Mouse (Mus musculus) ovary, adult 18-20 months (tissue): ENCODE data around the gene Helz.
A peak's percentile ranks its signal among the peaks of the same experiment; 100 is the strongest.
"Not testable (repeated sequence)": the region's sequence is repeated elsewhere in the genome, so short reads cannot be mapped to it uniquely, and the experiment has no call there.

Experiments
- DNase-seq: peaks from one replicate; pipeline ENCODE4 v3.0.0; 2022; ENCODE audit warnings: low spot score, mixed read lengths

The Helz gene

DNA sequence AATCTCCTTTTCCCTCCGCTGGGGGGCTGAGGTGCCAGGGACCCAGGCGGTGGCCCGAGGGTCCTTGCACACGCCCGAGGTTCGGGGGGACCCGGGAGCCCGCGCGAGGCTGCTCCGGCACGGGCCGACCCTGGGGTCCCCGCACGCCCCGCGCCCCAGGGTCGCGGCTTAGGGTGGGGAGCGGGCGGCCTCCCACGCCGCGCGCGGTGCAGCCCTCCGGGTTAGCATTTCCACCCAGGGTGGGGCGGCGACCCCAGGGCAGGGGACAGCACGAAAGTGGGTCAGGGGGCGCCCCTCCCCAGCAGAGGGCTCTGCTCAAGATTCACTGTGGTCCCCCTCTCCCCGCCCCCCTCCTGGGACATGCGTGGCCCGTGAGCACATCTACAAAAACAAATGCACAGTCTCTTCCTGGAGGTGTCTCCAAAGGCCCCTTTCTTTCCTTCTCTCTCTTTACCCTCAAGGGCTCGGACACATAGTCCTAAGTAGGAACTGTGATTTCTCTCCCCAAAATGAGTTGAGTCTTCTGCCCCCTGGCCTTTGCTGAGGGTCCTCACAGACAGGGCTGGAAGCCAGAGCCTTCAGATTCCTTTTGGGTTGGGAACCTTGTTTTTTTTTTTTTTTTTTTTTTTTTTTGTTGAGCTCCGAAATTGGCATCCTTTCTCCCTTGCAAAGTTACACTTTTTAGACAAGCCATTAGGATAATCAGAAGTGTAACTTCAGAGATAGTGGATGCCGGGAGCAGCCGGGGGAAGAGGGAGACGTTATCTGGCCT, 660 bp downstream of the Helz start:
- DNase-seq: no peak

DNA sequence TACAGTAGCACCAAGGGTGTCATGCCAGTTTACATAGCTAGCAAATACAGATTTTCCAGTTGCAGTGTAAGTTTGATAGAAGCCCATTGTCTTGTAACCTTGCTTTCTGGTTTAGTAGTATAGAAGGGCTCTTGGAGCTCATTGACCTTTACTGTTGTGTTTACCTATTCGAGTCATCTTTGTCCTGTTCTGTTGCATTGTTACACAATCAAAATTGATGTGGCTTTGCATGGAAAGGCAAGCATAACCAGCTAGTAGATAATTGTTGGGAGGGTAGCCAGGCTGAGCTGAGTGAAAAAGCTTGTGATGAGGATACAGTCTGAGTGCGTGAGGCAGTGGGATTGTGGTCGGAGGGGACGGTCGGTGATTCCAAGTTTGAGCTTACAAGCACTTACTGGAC, 12.1 kb downstream of the Helz start:
- no peak for DNase-seq

DNA sequence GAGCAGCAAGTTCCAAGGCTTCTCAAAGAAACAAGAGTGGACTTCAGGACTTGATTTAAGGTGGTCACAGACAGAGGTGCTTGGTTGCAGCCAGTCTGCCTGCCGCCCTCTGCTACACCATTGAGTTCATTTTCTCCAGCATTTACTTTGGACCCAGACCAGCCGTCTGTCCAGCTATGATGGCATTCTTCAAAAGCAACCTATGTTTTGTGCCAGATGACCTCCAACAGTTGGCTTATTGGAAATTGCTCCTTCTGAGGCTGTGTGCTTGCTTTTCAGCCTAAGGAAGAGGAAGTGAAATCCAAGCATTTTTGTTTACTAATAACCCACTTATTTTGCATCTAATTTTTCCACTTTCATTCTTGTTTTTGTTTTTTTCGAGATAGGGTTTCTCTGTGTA, 19.7 kb downstream of the Helz start:
- DNase-seq: no peak

DNA sequence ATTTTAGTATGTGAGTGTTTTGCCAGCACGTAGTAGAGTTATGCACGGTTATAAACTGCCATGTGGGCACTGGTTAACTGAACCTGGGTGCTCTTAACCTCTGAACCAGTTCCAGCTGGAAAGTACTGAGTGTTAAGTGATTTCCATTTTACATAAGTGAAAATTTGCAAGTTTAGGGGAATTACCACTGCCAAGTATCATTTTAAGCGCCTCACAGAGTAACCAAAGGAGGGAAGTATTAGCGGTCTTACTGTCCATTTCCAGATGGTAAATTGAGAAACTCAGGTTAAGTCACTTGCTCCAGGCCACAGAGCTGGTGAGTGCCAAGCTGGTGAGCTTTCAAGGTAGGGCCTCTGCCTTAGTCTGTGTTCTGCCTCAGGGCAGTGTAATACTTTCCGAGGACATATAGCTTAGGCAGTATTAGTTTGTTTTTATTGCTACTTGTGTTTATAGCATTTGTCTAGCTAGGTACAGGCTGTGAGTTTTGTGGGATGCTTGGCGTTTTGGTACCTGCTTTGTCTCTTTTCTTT, 20.8 kb downstream of the Helz start:
- no peak for DNase-seq

DNA sequence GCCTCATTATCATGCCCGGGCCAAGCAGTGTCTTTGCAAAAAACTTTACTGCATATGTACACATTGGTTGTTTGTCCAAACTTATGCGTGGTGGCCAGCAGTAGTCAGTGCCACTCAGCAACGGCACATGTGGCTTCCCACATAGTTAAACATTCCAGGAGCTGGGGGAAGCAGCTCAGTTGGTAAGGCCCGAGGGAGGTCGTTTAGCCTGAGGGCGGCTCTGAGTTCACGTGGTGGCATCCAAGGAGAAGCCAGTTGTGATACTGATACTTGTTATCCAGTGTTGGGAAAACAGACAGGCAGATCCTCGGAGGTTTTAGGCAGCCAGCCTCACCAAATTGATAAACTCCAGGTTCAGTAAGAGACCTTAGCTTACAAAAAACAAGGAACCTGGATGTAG, 23.2 kb downstream of the Helz start:
- DNase-seq: not testable (repeated sequence)

DNA sequence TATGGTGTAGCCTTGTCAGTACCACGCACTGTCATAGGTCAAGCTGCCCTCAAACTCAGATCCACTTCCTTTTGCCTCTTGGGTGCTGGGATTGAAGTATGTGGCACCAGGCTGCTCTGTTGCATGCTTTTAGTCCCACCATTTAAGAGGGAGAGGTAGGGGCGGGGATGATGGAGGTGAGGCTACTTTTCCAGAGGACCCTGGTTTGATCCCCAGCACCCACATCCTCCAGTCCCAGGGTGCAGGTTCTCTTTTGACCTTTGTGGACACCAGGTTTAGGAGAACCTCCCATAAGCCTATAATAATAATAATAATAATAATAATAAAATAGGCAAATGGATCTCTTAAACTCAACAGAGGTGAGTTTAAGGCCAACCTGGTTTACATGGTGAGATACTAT, 23.6 kb downstream of the Helz start:
- no peak for DNase-seq

DNA sequence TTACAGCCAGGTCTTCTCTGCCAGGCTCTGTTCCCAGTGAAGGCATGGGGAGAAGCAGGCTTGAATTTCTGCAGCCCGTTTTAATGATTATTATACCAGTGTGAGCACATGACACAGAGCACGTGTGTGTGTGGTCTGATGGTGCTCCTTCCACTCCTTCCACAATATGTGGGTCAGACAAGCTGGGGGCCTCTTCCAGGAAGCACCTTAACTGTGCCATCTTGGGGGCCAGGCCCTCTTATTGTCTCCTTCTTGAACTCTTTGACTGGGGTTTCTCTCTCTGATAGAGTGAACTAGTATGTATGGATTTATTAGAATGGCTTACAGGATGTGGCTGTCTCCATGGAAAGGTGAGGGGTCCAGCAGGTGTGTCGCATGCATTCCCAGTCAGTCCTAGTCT, 24.8 kb downstream of the Helz start:
- no peak for DNase-seq

DNA sequence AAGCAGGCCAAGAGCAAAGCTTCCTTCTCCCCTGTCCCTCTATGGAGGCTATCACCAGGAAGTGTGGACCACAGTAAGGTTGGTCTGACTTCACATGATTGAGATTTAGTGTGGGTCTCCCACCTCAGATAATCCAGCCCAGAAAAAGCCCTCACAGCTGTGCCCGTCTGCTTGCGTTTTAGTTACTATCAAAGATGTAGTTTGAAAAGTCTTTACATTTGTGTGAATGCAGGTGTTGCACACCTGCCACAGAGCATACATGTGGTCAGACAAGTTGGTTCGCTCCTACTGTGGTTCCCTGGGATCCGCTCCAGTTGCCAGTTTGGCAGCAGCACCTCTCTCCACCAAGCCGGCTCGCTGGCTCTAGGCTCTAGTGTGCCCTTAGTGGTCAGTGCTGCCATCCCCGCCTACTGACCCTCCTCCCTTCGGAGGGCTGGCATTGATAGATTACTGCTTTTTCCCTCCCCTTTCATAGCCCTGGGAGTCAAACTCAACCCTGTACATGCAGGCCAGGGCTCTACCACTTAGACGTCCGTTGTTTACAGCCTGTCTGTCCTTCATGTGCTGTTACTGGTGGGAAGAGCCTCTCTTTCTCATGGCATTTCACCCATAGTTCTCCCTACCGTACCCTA, 25.4 kb downstream of the Helz start:
- DNase-seq: peak; percentile 67

DNA sequence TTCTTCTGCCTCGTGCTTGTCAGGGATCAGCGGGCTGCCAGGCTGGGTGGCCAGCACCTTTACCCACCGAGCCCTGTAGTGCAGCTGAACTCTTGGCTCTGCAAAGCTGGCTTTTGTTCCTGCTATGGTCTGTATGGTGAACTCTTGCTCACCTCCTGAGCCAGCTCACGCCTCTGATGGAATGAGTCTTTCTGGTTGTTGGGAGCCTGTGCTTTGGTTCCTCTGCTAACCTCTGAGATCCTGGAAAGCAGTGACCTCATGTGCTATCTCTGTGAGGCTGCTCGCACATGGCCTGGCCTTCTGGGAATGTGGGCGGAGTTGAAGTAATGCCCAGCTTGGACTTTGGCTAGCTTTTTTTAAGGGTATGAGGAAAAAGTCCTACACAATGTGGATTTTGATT, 26.1 kb downstream of the Helz start:
- DNase-seq: peak; percentile 44

DNA sequence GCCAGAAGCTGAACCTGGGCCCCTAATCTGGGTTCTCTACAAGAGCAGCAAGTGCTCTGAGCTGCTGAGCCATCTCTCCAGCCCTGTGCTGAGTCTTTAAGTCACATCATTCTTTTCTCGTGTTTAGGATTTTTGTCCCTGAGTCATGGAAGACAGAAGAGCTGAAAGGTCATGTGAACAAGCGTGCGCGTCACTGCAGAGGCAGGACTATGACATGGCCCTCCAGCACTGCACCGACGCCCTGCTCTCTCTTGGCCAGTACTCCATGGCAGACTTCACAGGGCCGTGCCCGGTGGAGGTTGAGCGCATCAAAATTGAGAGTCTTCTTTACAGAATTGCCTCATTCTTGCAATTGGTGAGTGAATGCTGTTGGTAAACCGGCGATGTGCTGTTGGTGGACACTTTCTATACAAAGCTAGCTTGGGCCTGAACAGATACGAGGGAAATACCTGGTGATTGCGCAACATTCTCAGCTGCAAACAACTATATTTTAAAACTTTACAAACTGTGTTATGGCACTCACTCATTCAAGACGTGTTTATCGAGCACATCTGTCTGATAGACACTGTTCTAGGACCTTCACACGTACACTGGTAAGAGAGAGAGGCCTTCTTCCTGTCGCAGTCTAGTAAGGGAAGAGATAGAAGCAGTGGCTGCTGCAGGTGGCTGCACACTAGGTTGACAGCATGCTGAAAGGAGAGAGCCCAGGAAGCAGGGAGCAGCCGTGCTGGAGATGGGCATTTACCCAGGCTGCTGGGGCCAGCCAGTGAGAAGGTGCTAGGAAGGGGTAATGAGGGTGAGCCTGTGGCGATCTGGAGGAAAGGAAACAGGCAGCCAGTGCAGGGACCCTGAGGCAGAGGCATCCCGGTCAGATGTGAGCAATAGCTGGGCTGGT, 27.3 kb downstream of the Helz start:
- no peak for DNase-seq

DNA sequence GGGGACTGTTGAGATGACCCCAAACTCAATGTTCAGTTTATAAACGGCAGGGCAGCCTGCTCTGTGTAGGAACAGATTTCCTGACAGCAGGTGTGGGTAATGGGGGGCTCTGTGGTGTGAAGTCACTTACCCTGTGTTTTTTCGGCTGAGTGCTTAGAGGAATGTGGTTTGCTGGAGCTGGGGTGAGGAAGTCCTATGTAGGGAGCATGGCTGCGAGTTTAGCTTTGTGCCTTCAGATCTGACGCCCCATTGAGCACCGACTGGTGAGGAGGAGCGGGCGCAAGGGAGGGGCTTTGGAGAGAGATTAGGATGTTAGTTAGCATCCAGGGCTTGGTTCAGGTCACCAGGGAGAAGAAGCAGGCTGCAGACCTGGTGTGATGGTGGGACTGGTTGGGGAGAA, 28.5 kb downstream of the Helz start:
- no peak for DNase-seq

DNA sequence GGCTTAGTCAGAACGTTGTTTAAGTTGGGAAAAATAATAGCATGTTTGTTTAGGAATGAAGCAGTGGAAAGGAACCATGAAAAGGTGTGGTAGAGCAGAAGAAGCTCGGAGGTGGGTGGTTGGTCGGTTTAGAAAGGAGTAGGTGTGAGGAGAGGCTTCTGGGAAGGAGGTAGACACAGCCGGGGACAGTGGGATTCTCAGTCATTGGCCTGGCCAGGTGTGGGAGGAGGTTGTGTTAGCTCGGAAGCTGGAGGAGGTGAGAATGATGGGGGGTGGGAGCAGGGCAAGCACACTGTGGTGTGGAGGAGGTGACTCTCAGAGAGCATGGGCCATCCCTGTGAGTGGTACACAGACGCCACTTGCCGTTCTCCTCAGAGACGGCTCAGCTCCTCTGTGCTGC, 29.7 kb downstream of the Helz start:
- DNase-seq: no peak

DNA sequence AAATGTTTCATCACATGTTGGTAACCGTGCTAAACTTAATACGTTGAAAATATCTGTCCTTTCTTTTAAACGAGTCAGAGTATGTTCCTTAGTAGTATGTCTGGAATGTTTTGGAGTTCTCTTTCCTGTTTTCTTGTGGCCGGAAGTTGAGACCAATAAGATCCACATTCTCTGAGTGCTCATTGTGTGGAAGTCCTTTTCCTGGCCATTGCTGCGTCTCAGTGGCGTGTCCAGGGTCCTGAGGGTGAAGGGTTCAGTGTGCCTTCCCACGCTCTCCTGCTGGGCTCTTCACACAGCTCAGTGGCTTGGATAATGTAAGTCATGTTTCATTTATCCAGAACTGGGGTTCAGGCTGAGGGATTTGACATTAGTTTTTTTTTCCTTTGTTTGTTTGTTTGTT, 30.5 kb downstream of the Helz start:
- no peak for DNase-seq

DNA sequence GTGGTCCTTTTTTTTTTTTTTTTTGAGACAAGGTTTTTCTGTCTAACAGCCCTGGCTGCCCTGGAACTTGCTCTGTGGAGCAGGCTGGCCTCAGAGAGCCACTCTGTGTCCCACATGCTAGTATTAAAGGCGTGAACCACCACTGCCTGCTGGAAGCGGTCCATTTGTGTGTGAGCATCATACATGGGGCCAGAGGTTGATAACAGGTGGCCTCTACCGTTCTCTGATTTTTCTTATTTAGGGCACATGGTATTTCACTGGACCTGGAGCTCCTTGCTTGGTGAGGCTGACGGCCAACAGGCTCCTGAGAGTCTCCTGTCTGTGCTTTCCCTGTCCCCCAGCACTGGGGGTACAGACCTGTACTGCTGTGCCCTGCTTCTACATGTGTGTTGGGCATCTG, 33.1 kb downstream of the Helz start:
- no peak for DNase-seq

DNA sequence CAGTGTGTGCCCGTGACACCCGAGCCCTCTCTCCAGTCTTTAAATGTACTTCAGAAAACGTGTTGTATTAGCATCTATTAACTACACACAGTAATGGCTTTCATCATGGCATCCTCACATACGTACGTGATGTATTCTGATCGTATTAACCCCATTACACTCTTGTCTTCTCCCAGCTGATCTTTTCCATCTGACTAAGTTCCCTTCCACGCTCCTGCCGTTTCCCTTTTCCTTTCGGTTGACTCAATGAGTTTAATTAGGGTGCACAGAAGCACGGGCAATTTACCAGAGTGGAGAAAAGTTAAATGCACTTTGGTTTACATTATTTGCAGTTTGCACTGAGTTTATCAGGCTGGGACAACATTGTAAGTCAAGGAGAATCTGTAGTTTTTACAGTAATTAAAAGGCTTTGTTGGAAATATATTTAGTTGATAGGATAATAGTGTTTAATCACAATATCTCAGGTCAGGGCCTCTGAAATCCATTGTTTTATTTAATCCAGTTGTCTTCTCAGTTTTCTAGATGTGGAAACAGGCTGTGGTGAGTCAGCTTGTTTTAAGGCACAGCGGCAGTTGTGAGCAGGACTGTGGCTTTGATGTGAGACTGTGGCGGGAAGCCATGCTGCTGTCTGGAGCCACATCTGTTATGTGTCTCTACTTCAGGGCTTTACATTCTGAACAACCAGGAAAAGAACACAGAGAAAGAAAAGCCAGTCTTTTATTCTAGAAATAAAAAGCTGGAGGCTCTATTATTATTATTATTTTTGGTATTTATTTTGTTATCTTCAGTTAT, 37.1 kb downstream of the Helz start:
- no peak for DNase-seq

DNA sequence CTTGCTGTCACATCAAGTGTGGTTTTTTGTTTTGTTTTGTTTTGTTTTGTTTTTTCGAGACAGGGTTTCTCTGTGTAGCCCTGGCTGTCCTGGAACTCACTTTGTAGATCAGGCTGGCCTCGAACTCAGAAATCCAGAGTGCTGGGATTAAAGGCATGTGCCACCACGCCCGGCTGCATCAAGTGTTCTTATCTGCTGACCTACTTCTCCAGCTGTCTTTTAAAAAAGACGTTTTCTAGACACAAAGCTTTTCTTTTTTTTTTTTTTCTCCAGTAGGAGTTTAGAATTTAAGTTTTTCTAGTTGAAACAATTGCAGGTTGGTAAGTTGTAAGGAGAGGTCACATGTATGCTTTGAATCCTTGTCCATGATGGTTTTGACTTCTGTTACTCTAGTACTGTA, 38.4 kb downstream of the Helz start:
- DNase-seq: not testable (repeated sequence)

DNA sequence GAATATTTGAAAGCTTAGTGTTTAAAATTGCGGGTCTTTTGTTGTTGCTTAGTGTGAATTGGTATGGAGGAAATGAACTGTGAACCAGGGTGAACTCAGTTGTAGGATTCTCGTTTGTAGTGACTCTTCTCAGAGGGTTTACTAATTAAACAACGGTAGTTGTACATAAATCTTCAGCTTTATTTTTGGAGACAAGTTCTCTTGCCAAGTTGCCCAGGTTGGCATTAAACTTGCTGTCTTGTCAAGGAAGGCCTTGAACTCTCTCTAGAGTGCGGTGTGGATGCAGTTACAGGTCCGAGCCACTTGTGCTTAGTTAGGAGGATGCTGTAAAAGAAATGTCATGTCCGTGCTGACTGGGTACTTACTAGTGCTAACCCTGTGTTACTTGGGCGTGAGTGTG, 39.4 kb downstream of the Helz start:
- no peak for DNase-seq

DNA sequence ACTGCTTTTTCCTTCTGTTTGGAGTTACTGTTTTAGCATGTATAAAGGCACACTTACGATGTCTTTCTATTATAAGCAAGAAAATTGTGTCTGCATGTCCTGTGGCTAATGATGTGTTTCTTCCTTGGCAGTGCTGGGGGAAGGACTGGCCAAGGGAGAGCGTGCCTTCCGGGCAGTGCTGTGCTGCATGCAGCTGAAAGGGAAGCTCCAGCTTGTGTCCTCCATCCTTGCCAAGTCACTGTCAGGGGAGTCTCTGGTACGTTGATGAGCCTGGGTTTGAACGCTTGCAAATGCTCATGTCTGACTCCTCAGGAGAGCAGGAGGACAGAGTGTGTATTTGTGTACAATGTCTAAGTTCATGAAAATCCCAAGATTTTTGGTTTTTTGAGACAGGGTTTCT, 44.8 kb downstream of the Helz start:
- no peak for DNase-seq

DNA sequence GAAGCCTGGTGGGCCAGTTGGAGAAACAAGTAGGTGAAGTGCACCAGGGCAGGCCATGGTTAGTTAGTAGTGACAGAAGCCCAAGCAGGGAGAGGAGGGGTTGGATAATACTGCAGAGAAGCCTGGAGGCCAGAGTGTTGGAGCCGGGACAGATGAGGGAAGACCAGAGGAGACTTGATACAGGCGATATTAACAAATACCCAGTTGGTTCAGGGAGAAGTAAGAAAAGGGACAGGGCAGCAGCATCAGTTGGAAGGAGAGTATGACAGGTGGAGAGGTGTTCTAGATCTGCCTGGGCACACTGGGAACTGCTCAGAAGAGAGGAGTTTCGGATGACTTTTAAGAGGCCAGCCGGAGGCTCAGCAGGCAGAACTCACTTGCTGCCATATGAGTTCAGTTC, 49.7 kb downstream of the Helz start:
- no peak for DNase-seq

DNA sequence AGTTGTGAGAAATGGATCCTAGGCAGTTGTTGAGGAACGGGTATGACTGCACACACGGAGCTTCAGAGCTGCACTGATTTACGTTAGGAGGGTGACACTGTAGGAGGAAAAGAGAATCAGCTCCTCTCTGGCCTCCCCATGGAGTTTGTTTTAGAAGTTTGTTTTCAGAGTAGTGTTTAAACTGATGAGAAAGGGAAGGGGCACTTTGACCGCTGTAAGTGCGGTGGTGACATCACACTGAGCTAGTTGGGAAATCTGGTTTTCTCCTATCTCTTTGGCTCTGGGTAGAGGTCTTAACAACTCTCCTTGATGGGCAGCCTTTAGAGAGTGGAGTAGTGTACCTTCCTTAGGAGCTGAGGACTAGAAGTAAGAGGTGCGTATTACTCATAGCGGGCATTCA, 58.0 kb downstream of the Helz start:
- no peak for DNase-seq

DNA sequence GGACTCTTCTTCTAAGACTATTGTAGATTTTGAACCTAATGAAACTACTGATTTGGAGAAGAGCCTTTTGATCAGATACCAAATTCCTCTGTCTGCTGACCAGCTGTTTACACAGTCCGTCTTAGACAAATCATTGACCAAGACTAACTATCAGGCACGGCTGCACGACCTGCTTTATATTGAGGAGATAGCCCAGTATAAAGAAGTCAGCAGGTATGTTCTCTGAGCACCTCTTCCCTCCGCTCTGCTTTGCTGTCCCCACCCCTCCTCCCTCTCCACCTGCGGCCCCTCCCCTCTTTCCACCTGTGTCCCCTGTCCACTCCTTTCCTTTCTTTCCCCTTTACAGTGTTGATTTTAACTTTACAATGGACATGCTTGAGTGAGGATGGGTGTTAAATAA, 66.2 kb downstream of the Helz start:
- no peak for DNase-seq

DNA sequence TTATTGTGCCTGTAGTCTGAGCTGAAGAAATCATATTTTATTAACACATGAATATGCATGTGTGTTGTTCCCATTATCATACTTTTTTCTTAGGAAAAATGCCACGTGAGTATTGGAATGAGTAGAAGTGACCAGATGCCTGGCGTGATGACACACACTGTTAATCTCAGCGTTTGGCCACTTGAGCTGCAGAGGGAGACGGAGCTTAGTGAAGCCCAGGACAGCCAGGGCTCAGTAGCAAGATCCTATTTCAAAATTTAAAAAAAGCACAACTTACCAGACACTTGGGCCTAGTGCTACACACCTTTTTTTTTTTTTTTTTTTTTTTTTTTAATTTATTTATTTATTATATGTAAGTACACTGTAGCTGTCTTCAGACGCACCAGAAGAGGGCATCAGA, 68.0 kb downstream of the Helz start:
- DNase-seq: no peak
